Mouse (Mus musculus) yolk sac, embryonic 10.5 days (tissue): ENCODE results near the gene Mtx2.

ENCODE experiments used
- DNase-seq: peaks from one replicate; pipeline ENCODE4 v3.0.0-alpha.2; 2017; ENCODE audit warnings: low spot score

Gene Mtx2

DNA sequence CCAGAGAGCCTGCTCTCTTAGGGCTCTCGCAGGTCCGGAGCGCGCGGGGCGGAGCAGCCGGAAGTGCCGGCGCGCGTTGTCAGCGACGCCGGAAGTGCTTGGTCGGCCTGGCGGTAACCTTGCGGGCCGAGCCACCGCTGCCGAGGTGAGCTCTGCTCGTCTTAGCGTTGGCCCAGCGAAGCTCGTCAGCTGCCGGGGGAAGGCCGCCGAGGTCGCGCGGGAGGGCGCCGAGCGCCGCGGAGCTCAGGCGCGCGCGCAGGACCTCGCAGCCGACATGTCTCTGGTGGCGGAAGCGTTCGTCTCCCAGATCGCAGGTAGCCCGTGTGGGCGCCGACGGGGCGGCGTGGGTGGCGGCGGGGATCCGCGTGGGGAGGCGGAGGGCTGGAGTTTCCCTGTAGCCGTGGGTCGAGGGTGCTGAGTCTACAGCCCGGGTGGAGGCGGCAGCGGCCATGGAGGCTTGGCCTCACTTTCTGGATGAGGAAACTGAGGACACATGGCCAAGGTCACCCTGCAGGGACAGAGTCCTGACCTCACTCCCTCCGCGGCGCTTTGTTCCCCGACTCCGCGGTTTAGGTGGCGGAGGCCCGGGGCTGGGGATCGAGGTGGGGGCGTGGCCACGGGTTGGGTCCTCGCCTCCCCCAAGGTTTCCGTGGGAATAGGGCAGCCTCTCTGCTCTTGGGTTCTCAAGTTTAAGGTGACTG, at the start of gene Mtx2:
Gene Mtx2 (plus strand): TSS at position 74 of the 701 bp plus-strand sequence.
- DNase-seq: peak; percentile 75

DNA sequence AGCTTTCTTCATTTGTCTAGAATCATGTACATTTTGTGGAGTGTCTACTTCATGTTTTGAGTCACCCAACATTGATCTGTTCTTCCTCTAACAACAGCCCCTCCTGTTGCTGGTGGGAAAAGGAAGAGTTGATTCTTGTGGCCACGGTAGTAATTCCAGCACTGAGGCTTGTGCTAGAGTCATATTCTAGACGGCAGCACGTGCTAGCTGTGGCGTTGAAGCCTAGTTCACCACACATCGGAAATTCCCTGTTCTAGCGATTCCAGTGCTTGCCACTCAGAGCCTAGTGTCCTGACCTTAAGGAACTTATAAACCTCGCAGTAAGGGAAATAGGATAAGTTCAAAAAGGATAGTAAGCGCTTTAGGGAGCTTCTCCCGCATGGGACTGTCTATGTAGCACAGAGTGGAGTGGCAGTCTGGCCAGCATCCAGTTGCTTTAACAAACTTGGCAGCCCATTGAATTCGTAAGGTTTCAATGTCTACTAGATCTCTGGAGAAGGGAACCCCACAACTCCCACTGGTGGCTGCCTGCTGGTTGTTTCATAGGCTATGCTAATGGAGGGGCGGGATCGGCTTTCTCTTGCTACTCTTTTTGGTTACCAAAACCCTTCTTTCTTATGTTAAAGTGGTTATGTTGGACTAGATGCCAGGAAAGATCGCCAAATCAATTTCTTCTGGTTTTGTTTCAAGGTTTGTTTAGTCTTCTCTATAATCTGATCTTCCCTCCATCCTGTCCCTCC, 47.9 kb upstream of the Mtx2 start:
- no peak for DNase-seq

GRCm38 (mm10) chr2:74781386-74781785, 44.2 kb upstream of the Mtx2 start:
- no peak for DNase-seq

GRCm38 (mm10) chr2:74795531-74795930, 30.1 kb upstream of the Mtx2 start:
- no peak for DNase-seq

GRCm38 (mm10) chr2:74808431-74808830, 17.2 kb upstream of the Mtx2 start:
- no peak for DNase-seq

DNA sequence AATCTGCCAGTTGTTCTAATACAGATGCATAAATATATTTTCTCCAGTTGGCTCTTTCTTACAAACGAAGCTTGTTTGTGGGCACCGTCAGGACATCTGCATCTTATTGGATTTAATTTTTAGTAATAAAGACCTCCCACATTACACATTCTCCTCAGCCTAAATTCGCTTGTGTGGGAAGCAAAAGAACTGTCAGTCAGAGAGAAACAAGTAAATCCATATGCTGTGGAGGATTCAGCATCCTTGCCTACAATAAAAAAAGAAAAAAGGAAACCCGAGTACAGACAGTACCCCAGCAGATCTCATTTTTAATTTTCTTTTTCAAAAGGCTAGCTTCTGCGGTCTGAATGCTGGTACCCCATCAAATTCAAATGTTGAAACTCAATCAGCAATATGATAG, 2.9 kb upstream of the Mtx2 start:
- DNase-seq: no peak

DNA sequence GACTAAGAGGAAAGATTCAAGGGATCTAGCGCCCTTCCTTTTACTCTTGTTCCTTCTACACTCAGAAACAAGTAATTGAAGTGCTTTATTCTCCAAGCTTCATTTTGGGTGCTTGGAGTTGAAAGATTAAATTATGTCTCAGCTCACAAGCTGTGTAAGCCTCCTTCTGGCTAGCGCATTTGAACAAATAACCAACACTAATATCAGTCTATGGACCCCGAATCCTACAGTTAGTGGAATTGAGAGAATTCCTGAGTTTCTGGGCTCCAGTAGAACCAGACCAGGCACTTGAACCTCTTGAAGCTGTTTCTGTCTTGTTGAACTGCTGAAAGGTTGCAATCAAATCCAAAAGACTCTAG, 253 bp upstream of the Mtx2 start:
- no peak for DNase-seq

DNA sequence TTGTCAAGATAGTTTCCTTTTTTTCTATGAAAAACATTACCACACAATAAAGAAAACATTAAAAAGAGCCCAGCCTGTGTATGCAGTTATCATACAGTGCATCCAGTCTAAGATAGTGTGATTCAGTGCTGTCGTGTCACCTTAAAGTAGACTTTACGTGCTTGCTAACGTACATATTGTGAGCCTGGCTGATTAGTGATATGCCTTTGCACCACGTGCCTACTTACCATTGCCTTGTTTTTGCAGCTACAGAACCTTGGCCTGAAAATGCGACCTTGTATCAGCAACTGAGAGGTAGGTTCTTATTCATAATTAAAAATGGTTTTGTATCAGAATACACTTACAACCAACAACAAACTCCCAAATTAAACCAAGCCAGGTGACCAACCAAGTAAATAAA, 21.4 kb downstream of the Mtx2 start:
- DNase-seq: no peak

GRCm38 (mm10) chr2:74847516-74847915, 21.9 kb downstream of the Mtx2 start:
- DNase-seq: no peak

DNA sequence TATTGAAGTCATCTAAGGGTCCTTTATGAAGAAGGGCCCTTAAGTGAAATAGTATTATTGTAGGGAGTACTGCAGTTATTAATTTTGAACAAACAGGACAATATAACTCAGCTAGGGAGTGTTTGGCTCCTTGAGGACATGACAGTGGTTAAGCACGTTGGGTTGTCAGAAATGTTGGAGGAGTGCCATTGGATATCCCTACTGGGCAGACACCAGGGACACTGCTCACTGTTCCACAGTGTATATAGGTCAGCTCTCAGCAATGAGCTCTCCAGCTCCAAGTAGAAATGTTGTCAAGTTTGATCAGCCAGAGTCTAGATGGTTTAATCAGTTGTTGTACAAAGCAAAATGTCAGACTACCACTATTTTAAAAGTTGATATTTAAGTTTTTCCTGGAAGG, 24.4 kb downstream of the Mtx2 start:
- no peak for DNase-seq

GRCm38 (mm10) chr2:74862070-74862476, 36.5 kb downstream of the Mtx2 start:
- no peak for DNase-seq

DNA sequence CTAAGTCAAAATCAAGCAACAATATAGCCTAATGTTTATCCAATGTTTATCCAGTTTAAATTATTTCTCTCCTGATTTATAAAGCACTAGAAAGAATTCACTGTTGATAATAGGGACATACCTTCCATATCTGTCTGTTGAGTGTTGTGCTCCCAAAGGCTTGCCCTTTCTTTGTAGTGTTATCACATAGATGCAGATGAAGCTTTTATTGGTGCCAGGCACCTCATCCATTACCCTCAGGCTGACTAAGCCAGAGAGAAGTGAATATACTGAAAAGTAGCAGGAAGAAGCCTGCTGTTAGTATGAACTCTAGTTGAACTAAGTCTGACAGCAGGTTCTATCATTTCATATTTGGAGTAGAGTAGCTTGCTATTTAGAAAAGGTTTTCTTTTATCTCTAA, 39.8 kb downstream of the Mtx2 start:
- no peak for DNase-seq

- DNase-seq: no peak
These were observed 48.4 kb downstream of the Mtx2 start for GRCm38 (mm10) chr2:74874043-74874442.

DNA sequence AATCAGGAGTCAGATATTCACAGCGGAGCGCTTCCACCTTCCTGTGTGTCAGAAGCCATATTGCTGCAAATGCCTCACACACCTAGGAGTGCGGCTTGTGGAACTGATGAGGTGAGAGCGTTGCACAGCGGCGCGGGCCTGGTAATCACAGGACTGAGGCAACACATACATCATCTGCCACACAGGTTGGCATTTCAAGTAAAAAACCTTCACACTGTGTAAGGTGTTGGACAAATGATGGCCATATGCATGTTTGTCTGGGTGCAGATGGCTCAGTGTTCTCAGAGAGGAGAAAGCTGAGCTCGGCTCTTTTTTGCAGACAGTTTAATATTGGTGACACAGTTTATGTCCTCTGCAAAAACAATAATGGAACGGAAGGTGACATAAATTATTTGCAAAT, 58.8 kb downstream of the Mtx2 start:
- DNase-seq: no peak

GRCm38 (mm10) chr2:74891868-74892267, 66.3 kb downstream of the Mtx2 start:
- DNase-seq: no peak

DNA sequence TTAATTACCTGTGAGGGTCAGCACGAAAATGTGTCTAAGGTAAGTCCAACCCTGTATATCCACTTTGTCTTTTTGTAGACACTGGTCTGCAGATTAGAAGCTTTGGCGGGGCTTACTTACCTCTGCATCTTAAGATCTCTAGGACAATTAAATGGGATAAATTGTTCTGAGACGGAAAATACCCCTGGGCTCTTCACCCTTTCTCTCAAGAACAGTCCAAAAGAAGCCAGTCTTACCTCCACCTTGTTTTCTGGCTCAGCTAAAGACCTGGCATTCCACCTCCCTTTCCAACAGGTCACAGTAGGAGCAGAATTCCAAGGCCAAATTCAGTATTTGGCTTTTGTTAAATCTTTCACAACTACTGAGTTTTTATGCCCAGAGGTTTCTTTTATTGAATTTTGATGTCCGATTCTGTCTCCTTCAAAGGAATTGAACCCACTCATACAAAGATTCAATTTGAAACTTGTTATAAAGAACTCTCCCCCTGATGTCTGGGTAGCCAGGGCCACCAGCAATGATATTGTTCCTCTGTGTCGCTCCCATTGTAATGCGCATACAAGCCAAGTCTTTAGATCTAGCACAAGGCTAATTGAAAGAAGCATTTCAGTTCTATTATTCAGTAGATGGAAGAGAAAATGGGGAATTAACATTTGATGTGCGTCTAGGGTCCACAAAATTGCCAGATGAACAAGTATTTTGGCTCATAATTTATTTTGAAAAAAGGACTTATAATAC, 67.4 kb downstream of the Mtx2 start:
- DNase-seq: no peak

- no peak for DNase-seq
These were observed 68.5 kb downstream of the Mtx2 start for GRCm38 (mm10) chr2:74894061-74894460.

DNA sequence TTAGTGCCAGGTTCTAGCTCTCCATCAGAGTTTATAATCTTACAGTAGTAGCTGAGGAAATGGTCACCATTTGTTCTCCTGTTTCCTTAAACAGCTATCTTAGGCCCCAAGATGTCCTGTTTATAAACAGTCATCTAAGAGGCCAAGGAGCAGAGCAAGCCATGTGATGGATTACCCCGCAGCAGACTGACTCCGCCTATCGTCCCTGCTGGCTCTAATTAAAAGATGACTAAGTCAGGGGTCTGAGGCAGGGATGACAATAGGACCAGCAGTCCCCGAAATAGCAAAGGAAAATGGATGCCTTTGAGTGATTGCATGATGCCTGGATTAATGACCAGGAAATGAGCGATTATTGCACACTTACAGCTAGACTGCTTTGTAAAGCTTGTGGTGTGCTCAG, 74.4 kb downstream of the Mtx2 start:
- peak; percentile 11 for DNase-seq

- DNase-seq: peak; percentile 11
These were observed 76.2 kb downstream of the Mtx2 start for GRCm38 (mm10) chr2:74901764-74902295.

DNA sequence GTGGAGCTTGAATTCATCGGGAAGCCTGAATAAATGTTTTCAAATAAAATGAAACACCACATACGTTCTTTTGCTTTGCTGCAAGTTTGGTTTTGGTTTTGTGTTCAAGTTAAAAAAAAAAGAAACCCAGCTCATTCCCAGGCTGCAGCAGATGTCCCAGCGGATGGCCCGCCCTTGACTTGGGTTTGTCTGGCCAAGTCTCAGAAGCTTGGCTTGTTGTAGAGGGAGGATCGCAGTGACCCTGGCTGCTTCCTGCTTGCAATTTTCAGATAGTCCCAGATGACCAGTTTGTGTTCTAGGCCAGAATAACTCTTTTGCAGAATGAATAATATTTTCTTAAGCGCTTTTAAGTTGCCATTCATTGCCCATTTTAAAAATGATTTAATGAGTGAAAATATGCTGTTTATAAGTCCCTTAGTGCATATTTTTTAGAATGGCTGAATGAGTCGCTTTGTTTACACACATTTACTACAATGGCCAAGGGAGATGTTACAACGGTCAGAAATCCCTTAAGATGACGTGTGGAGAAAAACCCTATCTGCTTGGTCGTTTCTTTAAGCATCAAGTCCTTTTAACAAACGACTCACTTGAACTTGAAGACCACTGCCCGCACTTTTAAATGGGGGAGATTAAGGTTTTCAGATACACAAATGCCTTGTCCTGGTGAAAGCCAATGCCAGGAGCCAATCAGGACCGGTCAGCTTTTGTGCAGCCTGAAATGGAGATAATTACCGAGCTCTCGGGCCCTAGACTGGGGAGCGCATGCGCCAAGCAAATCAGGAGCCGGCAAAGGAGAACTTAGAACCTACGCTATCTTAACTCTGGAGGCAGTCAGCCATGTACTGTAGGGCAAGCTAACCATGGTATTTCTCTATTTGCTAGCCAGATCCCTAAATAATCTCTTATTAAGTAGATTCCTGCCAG, 82.0 kb downstream of the Mtx2 start:
- DNase-seq: no peak

DNA sequence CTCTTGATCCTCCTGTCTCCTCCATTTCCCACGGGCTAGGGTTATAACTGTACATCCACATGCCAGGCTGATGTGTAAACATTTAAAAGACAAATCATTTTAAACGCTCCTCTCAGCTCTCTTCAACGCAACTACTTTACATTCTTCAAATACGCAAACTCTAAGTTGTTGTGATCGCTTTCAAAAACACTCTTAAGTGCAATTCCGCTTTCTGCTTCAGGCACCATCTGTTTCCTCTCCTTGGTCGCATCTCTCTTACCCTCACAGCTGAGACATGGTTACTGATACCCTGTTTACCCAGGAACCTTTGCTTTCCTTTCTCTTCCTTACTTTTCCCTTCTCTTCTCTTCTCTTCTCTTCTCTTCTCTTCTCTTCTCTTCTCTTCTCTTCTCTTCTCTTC, 86.4 kb downstream of the Mtx2 start:
- DNase-seq: no peak
